In genomic region chr17:37028683-37029120, GRCm38 (mm10) we compare ENCODE assay signal across 8 mouse cellular contexts. TPM values are rescaled to one million over a fixed set of nuclear protein-coding genes. Genes with fewer than 3 reads are reported as not detected.
DNase-seq lines count a peak whose midpoint lies in the region; ATAC-seq lines count a peak whose summit lies in the region.

No protein-coding gene starts in this region.

- H3K4me2 ChIP-seq in hindbrain, embryonic 13.5 days = peak overlapping the region; percentile 54

- peak; percentile 98 for DNase-seq in Muller cell, postnatal 12 days (ENCODE audit: inconsistent ontology term)
- peak; percentile 98 for DNase-seq in cerebellum, adult 9-10 months
- peak; percentile 92 for DNase-seq in frontal cortex, postnatal 14 days (ENCODE audit: low spot score in 2 of 2)
- peak; percentile 90 to 92 for DNase-seq in layer of hippocampus, postnatal 25 days (ENCODE audit: extremely low spot score in 1 of 2, low spot score in 1 of 2)
- DNase-seq in lung, postnatal 14 days = peak; percentile 91
- DNase-seq in retina, postnatal 1 day = peak; percentile 98
- peak; percentile 63 for DNase-seq in urinary bladder, adult 2 months (ENCODE audit: low spot score)

- WGBS in hindbrain, embryonic 13.5 days = under 1% methylated on average over 14 of the region's 14 CpGs

- H3K27me3 ChIP-seq in hindbrain, embryonic 13.5 days = no peaks in the 10 kb centered on the region

- ATAC-seq in hindbrain, embryonic 13.5 days (ENCODE audit: low FRiP score) = peak; percentile 99

- H3K4me1 ChIP-seq in hindbrain, embryonic 13.5 days (replicated peaks) = peaks cover 10% of the 10 kb centered on the region; the same call in 1 of the 2 replicates

- peak overlapping the region; percentile 98 for H3K27ac ChIP-seq in hindbrain, embryonic 13.5 days

- H3K4me3 ChIP-seq in hindbrain, embryonic 13.5 days = peak overlapping the region; percentile 39

- H3K9me3 ChIP-seq in hindbrain, embryonic 13.5 days = no peaks in the 10 kb centered on the region

- no peaks in the 10 kb centered on the region for H3K36me3 ChIP-seq in hindbrain, embryonic 13.5 days

- H3K9ac ChIP-seq in hindbrain, embryonic 13.5 days = peak overlapping the region; percentile 68

RNA-seq across cellular contexts. Expression of gene Mog, which starts 5.5 kb away (rescaled TPM):
- 1.3 and 2.1 TPM in 2 replicates for polyA plus RNA-seq in hindbrain, embryonic 13.5 days (2015; fragmentation: Nextera tagmentation; extraction: Ambion mirVana)
- 100 to 1,000 TPM in 1 of 2 experiments, 10 to 100 TPM in 1; 96.8 to 121 TPM for total RNA-seq in layer of hippocampus, postnatal 25 days (2021)
- 0.11 and 0.18 TPM in 2 replicates for polyA plus RNA-seq in urinary bladder, adult 2 months (2012; rRNA removed)

RNA-seq across cellular contexts. Expression of gene Gabbr1, which starts 17.1 kb away (rescaled TPM):
- 55.6 and 57.0 TPM in 2 replicates for polyA plus RNA-seq in hindbrain, embryonic 13.5 days (2015; fragmentation: Nextera tagmentation; extraction: Ambion mirVana)
- total RNA-seq in layer of hippocampus, postnatal 25 days (2021) = 100 to 1,000 TPM; 706 to 708 TPM
- polyA plus RNA-seq in urinary bladder, adult 2 months (2012; rRNA removed) = 72.1 and 81.4 TPM in 2 replicates

RNA-seq across cellular contexts. Expression of gene Zfp57, which starts 27.7 kb away (rescaled TPM):
- polyA plus RNA-seq in hindbrain, embryonic 13.5 days (2015; fragmentation: Nextera tagmentation; extraction: Ambion mirVana) = 270 and 287 TPM in 2 replicates
- 10 to 100 TPM; 14.5 to 21.7 TPM for total RNA-seq in layer of hippocampus, postnatal 25 days (2021)
- 22.6 and 32.3 TPM in 2 replicates for polyA plus RNA-seq in urinary bladder, adult 2 months (2012; rRNA removed)

RNA-seq across cellular contexts. Expression of gene H2-M5, which starts 39.4 kb away (rescaled TPM):
- 2.7 and 2.8 TPM in 2 replicates for polyA plus RNA-seq in hindbrain, embryonic 13.5 days (2015; fragmentation: Nextera tagmentation; extraction: Ambion mirVana)
- 1 to 10 TPM; 1.2 TPM for total RNA-seq in layer of hippocampus, postnatal 25 days (2021)
- 3.0 and 3.8 TPM in 2 replicates for polyA plus RNA-seq in urinary bladder, adult 2 months (2012; rRNA removed)

RNA-seq across cellular contexts. Expression of gene 2410137M14Rik, which starts 47.7 kb away (rescaled TPM):
- polyA plus RNA-seq in hindbrain, embryonic 13.5 days (2015; fragmentation: Nextera tagmentation; extraction: Ambion mirVana) = 0.47 TPM in 1 of 2 replicates, not detected in the other
- total RNA-seq in layer of hippocampus, postnatal 25 days (2021) = under 1 TPM in 1 of 2 experiments, not detected in 1; 0.32 TPM
- 0.30 and 0.56 TPM in 2 replicates for polyA plus RNA-seq in urinary bladder, adult 2 months (2012; rRNA removed)

Comparison
In these comparisons a context has a peak if more than half of its experiments do, and no peak if none do; other contexts are left out.
1. Peak in every context shown above with its lines: DNase-seq, ATAC-seq, H3K4me3 ChIP-seq and H3K27ac ChIP-seq.